Mouse (Mus musculus): Measurements from ENCODE around the gene Tmprss15.

- no peak for TF ChIP-seq TAL1 (IDR thresholded peaks at IDR 0.05; ENCODE audit: low read length)
- no peak for TF ChIP-seq GATA1 (IDR thresholded peaks at IDR 0.05; ENCODE audit: low read length)
Measured at GRCm38 (mm10) chr16:79086550-79086949, 4.3 kb downstream of the Tmprss15 start.

Measured in erythroblast, embryonic 14.5 days (primary cell).